Mouse (Mus musculus) brain, embryonic 14.5 days (tissue): ENCODE data around the gene Wtap. TPM values are rescaled to one million over a fixed set of nuclear protein-coding genes. Genes with fewer than 3 reads are reported as not detected.
"Not testable (repeated sequence)": the region's sequence is repeated elsewhere in the genome, so short reads cannot be mapped to it uniquely, and the experiment has no call there.

Source experiments
- DNase-seq: peaks from one replicate; pipeline ENCODE4 v3.0.0-alpha.2; 2011; ENCODE audit warnings: low read depth
- CTCF ChIP-seq: fragments of 200-500 bp; IDR thresholded peaks from 2 replicates; pipeline ENCODE4 v1.5.1; 2012; ENCODE audit warnings: inconsistent platforms, mild to moderate bottlenecking, moderate library complexity, borderline replicate concordance; ENCODE audit not compliant: insufficient read depth, insufficient read length; ENCODE audit errors: extremely low read depth
- POLR2A ChIP-seq: fragments of 200-500 bp; IDR thresholded peaks from 2 replicates; pipeline ENCODE4 v1.6.1; 2012; ENCODE audit warnings: mild to moderate bottlenecking, inconsistent platforms, borderline replicate concordance; ENCODE audit not compliant: poor library complexity, insufficient read depth, insufficient read length, severe bottlenecking; ENCODE audit errors: extremely low read depth
- polyA plus RNA-seq: library from polyadenylated mRNA; depleted of rRNA; stranded (reverse); fragments of >200 nt; gene quantifications from 2 replicates; pipeline ENCODE4 v1.2.3, GENCODE M21; 2012; rRNA removed

Wtap gene
- 75.7 and 83.7 TPM in 2 replicates for polyA plus RNA-seq

DNA sequence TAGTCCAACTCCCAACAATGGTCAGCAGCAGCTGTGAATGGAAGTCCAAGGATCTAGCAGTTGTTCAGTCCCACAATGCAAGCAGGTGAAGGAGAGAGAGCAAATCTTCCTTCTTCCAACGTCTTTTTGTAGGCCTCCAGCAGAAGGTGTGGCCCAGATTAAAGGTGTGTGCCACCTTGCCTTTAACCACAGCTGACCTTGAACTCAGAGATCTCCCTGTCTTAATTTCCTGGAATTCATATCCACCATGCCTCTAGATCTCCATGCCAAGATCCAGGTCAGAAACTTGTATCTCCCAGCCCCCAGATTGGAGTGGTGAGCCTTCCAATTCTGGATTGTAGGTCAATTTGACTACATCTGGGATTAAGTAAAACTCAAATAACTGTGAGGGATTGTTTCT lies at the start of gene Wtap:
TSS of gene Wtap (minus strand) at position 101 of the 400 bp plus-strand sequence.
- TF ChIP-seq POLR2A (no peak), CTCF (no peak)
- no peak for DNase-seq

DNA sequence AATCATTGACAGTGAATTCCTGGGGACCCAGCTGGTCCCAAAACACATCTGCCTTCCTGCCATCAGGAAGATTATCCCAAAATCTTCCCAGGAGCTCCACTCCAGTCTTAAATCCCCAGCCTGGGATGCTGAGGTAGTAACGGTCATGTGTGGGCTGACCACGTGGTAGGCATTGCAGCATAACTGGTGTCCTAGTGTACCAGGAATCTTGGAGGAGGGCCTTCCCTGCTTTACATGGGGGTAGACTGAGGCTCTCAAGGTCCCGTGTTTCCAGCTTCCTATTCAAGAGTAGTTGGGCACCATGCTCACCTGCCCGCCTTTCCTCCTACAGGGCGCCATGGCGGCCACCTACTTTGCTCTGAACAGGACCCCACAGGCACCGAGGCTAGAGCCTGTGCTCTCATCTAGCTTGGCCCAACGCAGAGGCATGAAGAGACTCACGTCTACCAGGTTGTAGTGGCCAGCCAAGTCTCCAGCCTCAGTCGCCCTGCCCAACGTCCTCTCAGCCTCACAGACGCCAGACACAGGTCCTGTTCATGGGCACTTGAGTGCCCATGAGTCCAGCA lies 42.7 kb upstream of the Wtap start:
- DNase-seq: not testable (repeated sequence)

DNA sequence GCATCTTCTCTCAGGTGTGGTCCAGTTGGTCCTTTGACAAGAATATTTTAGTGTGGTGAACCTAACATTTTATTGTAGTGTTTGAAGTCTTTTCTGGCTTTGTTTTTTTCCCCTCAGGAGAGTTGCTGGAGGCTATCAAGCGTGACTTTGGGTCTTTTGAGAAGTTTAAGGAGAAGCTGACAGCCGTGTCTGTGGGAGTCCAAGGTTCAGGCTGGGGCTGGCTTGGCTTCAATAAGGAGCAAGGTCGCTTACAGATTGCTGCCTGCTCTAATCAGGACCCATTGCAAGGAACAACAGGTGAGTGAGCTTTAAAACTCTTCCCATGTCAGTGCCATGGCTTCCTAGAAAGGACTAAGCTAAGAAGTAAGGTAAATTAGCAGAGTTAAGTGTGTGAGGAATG lies 19.3 kb upstream of the Wtap start:
- TF ChIP-seq POLR2A (no peak), CTCF (no peak)
- DNase-seq: no peak

- DNase-seq: peak; percentile 85
- TF ChIP-seq POLR2A (no peak), CTCF (no peak)
Measured at GRCm38 (mm10) chr17:13009887-13010286, 15.9 kb upstream of the Wtap start.

DNA sequence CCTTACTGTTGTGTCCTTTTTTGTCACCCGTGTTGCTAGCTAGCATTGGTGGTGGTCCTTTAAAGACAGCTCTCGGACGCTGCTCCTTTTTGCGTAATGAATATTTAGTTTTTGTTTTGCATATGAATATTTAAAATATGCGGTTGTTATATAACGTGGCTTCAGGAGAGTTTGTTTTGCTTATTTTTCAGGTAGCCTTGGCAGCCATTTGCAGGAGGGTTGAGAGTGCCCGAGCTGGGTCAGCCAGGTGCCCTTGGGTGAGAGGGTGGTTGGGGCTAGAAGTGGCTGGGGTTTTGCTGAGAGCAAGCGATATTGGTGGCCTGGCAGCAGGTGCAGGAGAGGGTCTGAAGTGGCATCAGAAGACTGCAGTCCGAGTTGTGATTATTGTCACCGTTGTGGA lies 14.6 kb upstream of the Wtap start:
- no peak for DNase-seq
- no peak for TF ChIP-seq POLR2A
- TF ChIP-seq CTCF: no peak

DNA sequence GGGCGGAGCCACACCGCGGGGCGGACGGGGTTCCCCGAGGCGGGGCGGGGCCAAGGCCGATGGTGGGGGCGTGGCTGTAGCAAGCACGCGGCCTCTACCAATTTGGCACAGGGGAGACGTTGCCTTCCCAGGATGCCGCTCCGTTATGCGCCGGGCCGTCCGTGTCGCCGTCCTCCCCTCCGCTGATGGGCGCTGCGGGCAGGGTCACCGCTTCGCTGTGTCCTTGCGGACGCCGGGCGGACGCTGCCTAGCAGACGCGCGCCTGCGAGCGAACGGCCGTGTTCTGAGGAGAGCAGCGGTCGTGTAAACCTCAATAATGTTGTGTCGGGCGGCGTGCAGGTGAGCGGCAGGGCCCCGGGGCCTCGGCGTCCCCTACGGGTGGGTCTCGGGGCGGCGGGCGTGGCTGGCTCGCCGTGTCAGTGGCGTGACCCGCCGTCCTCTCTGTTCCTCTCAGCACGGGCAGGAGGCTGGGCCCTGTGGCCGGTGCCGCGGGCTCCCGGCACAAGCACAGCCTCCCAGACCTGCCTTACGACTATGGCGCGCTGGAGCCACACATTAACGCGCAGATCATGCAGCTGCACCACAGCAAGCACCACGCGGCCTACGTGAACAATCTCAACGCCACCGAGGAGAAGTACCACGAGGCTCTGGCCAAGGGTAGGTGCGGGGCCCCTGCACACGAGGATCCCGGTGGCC lies 13.9 kb upstream of the Wtap start:
- TF ChIP-seq CTCF (no peak), POLR2A (peak; percentile 79)
- peak; percentile 99 for DNase-seq

DNA sequence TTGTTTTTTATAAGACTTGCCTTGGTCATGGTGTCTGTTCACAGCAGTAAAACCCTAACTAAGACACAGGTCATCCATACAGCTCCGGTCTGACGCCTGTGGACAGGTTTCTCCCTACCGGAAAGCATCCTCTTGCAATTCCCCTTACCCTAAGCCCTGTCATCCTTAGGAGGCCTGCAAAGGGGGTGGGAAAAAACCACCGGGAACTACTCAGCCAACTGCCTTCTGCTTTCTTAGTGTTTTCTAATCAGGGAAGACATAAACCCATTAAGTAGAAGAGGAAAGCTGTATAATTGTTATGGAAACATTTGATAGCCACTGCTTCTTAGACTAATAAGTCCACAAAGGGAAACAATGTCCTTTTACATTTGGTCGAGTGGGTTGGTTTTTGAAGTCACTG lies 13.0 kb upstream of the Wtap start:
- TF ChIP-seq POLR2A: no peak
- no peak for TF ChIP-seq CTCF
- DNase-seq: no peak

DNA sequence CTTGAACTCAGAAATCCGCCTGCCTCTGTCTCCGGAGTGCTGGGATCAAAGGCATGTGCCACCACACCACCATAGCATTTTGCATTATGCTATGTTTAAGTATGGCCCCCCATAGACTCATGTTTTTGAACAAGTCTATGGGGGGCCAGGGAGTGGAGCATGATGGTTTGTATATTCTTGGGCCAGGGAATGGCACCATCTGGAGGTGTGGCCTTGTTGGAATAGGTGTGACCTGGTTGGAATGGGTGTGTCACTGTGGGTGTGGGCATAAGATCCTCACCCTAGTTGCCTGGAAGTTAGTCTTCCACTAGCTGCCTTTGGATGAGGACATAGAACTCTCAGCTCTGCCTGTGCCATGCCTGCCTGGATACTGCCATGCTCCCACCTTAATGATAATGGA lies 12.6 kb upstream of the Wtap start, which contains the start of gene Sod2:
TSS of gene Sod2 (plus strand) at position 301 of the 400 bp plus-strand sequence.
- not testable (repeated sequence) for DNase-seq

DNA sequence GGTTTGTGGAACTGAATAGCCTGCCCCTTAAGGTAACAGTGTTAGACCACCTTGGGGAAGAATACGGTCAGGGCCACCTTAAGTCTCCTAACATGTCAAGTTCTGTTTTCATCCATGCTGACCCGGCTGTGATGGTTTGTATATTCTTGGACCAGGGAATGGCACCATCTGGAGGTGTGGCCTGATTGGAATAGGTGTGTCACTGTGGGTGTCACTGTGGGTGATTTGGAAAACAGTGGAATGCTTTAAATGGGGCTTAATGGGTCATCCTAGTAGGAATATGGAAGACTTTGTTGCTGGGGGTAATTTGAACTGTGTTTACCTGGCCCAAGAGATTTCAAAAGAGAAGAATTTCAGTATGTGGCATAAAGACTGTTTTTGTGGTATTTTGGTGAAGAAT lies 10.5 kb upstream of the Wtap start:
- DNase-seq: not testable (repeated sequence)

GRCm38 (mm10) chr17:13002243-13002642 lies 8.3 kb upstream of the Wtap start:
- DNase-seq: not testable (repeated sequence)

DNA sequence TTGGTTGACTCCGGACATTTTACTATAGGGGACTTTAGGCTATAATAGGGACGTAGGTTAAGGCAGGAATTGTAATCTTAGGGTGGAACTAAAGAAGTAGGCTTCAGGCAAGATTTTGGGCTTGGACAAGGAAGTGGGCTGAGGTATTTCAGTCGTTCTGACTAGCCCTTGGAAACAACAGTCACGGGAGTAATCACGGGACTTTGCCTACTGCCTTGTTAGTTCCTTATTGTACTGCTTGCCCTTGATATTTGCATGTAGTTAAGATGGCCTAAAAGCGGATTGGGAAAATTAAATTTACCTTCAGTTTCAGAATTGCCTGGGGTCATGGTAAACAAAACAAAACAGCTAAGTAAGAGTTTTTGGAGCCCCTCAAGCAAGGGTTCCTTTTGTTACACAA lies 5.1 kb upstream of the Wtap start:
- no peak for DNase-seq
- TF ChIP-seq CTCF (no peak), POLR2A (no peak)

DNA sequence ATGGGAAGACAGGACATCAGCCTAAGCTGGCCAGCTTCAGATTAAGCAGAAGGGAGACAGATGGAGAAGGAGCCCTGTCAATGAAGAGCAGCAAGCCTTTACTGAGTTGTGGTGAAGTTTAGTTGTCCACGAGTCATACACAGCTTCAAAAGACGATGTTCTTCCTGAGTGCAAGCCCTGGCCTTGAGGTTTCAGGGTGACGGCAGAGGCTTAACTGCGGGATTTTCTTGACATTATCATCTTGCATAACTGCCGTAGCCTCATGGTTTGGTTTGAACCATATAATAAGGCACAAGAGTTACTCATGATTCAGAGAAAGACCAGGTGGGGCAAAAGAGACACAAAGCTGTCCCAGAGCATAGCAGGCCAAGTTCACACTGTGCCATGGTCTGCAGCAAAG lies 3.9 kb upstream of the Wtap start:
- no peak for DNase-seq
- TF ChIP-seq CTCF (no peak), POLR2A (no peak)

DNA sequence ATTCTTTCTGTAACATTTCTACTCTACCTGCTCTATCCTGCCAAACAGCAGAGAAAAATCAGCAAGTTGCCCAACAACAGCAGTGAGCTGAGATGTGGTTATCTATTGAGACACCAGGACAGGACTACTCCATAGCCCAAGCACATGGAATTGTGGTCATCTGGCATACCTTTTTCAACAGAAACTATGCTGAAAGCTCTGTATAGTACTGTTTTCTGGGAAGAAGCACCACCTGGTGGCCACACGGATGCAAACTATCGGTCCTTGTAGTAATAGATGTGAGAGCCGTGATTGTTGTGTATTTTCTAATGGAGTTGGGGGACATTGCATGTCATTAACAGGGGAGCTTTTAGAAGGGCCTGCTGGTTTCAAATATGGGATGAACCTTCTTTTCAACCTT lies 2.4 kb upstream of the Wtap start:
- DNase-seq: peak; percentile 68
- no peak for TF ChIP-seq POLR2A
- peak; percentile 58; the same call in 1 of the 2 replicates for TF ChIP-seq CTCF

DNA sequence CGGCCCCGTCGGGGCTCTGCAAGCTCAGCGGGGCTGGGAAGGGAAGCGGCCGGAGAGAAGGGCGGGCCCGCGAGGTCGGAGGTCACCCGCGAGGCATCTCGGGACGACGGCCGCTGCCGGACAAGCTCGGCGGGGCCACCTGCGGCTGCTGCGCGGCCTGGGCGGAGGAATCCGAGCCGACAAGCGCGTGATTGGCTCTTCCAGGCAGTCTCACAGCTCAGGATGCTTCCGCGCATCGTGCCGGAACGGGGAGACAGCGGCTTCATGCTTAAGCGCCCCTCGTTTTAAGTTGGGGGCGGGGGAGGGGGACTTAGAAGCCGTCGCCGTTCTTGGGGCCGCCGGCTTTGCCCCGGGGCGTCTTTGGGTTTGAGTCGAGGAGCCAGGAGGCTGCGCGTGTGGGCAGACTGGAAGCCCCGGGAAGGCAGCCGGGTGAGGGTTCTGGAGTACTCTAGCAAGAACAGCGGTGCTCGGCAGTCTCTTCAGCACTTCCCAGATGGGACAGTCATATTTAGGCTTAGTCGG lies 1.4 kb downstream of the Wtap start:
- TF ChIP-seq POLR2A: peak; percentile 66
- TF ChIP-seq CTCF: no peak
- peak; percentile 99 for DNase-seq
